Mouse (Mus musculus) midbrain, embryonic 15.5 days (tissue): ENCODE data around the gene March1. TPM values are rescaled to one million over a fixed set of nuclear protein-coding genes. Genes with fewer than 3 reads are reported as not detected.

Experiments used
- ATAC-seq: fragments of 200-750 bp; cut with Nextera tagmentation; replicated peaks from 2 replicates; pipeline ENCODE4 v1.8.0; 2017; ENCODE audit warnings: moderate TSS enrichment
- H3K27ac ChIP-seq: fragments of 300-500 bp; sonication (generic); 2 replicates; pipeline ENCODE4 v1.5.1; 2015; ENCODE audit warnings: mild to moderate bottlenecking, inconsistent platforms
- H3K27me3 ChIP-seq: fragments of 300-500 bp; sonication (generic); replicated peaks from 2 replicates; pipeline ENCODE4 v1.6.1; 2015; ENCODE audit warnings: inconsistent platforms
- H3K36me3 ChIP-seq: fragments of 300-500 bp; sonication (generic); replicated peaks from 2 replicates; pipeline ENCODE4 v1.6.1; 2015; ENCODE audit warnings: inconsistent platforms
- H3K4me1 ChIP-seq: fragments of 300-500 bp; sonication (generic); 2 replicates; pipeline ENCODE4 v1.6.1; 2015; ENCODE audit warnings: inconsistent platforms
- H3K4me2 ChIP-seq: fragments of 300-500 bp; sonication (generic); 2 replicates; pipeline ENCODE4 v1.6.1; 2015; ENCODE audit warnings: inconsistent platforms, mild to moderate bottlenecking, moderate library complexity
- H3K4me3 ChIP-seq: fragments of 300-500 bp; sonication (generic); 2 replicates; pipeline ENCODE4 v1.5.1; 2015; ENCODE audit warnings: mild to moderate bottlenecking, inconsistent platforms
- H3K9ac ChIP-seq: fragments of 300-500 bp; sonication (generic); 2 replicates; pipeline ENCODE4 v1.6.1; 2015; ENCODE audit warnings: mild to moderate bottlenecking, inconsistent platforms
- H3K9me3 ChIP-seq: fragments of 300-500 bp; sonication (generic); 2 replicates; pipeline ENCODE4 v1.6.1; 2016; ENCODE audit warnings: inconsistent platforms
- WGBS: fragments of 180-500 bp; shearing (Covaris S2); methylation state at CpG from one replicate; pipeline ENCODE4 v1.1.7; 2015; ENCODE audit warnings: mixed read lengths; 5-methylcytosine and 5-hydroxymethylcytosine counted together
- polyA plus RNA-seq: library from polyadenylated mRNA; unstranded; fragments of >200 nt; fragmentation: Nextera tagmentation; extraction: Ambion mirVana; gene quantifications from 2 replicates; pipeline ENCODE4 v1.2.1, GENCODE M21; 2015

The March1 gene
- polyA plus RNA-seq, 1 experiment from 2014 or later = 56.6 TPM

DNA sequence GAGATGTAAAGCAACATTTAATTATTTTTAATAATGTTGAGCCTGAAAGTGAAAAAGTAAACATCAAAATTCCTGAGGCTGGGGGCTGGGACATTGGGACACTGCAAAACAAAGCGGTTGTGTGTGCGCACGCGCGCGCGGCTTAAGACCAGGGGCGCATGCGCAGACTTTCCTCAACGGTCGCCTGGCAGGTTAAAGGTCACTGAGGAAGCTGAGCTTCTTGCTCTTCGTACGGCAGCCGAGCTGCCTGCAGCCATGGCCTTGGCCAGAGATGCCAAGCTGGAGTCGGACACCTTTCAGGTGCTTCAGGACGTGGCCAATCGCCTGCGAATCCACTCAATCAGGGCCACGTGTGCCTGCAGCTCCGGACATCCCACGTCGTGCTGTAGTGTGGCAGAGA, 893.8 kb downstream of the March1 start, which contains the start of gene Tktl2:
Tktl2 (plus strand) TSS at position 220 of the 400 bp plus-strand sequence.
- Histone ChIP-seq H3K27ac (no peak within 1 kb of the TSS), H3K4me2 (no peak within 1 kb of the TSS), H3K36me3 (no peaks in the 10 kb centered on the region), H3K9me3 (no peaks in the 10 kb centered on the region), H3K27me3 (no peaks in the 10 kb centered on the region), H3K4me3 (no peak within 1 kb of the TSS), H3K9ac (no peak within 1 kb of the TSS), H3K4me1 (no peaks in the 10 kb centered on the region)
- WGBS = 97% methylated on average over 22 of the region's 22 CpGs
- ATAC-seq = no peak

- Histone ChIP-seq H3K4me3 (no peak overlapping the region), H3K4me1 (no peaks in the 10 kb centered on the region), H3K27me3 (no peaks in the 10 kb centered on the region), H3K9me3 (no peaks in the 10 kb centered on the region), H3K27ac (no peak overlapping the region), H3K36me3 (no peaks in the 10 kb centered on the region), H3K9ac (no peak overlapping the region), H3K4me2 (no peak overlapping the region)
- ATAC-seq = no peak
- WGBS = 87% methylated on average over 2 of the region's 2 CpGs
These were observed 901.4 kb downstream of the March1 start for GRCm38 (mm10) chr8:66519149-66519548.

- Histone ChIP-seq H3K27me3 (no peaks in the 10 kb centered on the region), H3K9ac (no peak overlapping the region), H3K4me3 (no peak overlapping the region), H3K4me2 (no peak overlapping the region), H3K4me1 (no peaks in the 10 kb centered on the region), H3K27ac (no peak overlapping the region), H3K9me3 (no peaks in the 10 kb centered on the region), H3K36me3 (no peaks in the 10 kb centered on the region)
- no peak for ATAC-seq
These were observed 902.9 kb downstream of the March1 start for GRCm38 (mm10) chr8:66520576-66520975.
